Mouse (Mus musculus) left cerebral cortex, adult 2 months (tissue): ENCODE results near the gene Serpinb9e. TPM values are rescaled to one million over a fixed set of nuclear protein-coding genes. Genes with fewer than 3 reads are reported as not detected.
"Not testable (repeated sequence)": the region's sequence is repeated elsewhere in the genome, so short reads cannot be mapped to it uniquely, and the experiment has no call there.

Experiments used
- DNase-seq, 2 experiments: peaks; one replicate each; pipeline ENCODE4 v3.0.0; 2021 to 2022; ENCODE audit warnings: low spot score in 2 of 2, mixed read lengths in 1 of 2; ENCODE audit errors: extremely low spot score in 1 of 2
- H3K27ac ChIP-seq: fragments of 200-600 bp; 2 replicates; pipeline ENCODE4 v1.8.1; 2022
- H3K4me3 ChIP-seq: fragments of 200-600 bp; 2 replicates; pipeline ENCODE4 v1.8.1; 2022
- CTCF ChIP-seq: fragments of 200-600 bp; IDR thresholded peaks from 2 replicates; pipeline ENCODE4 v1.8.1; 2022; ENCODE audit warnings: antibody characterized with exemption, mild to moderate bottlenecking, moderate library complexity
- intact Hi-C: fragments of 180-260 bp; cut with DNase I; formaldehyde crosslinking; loops from one replicate; pipeline ENCODE4 v1.15.1; 2025
- long read RNA-seq, 2 experiments: library from polyadenylated mRNA; stranded (forward); transcript quantifications; one replicate each; pipeline ENCODE4 v2.0.0; 2021; ENCODE audit warnings: borderline mapping rate in 2 of 2
- total RNA-seq, 2 experiments: library from RNA; stranded (reverse); gene quantifications; 2 replicates each; pipeline ENCODE4 v1.2.3; 2021

Gene Serpinb9e
- total RNA-seq = not detected
- long read RNA-seq, experiment 1 = 0 reads
- long read RNA-seq, experiment 2 = 0 reads

GRCm38 (mm10) chr13:33249312-33249711 lies at the start of gene Serpinb9e:
Gene Serpinb9e, plus strand, starts transcription at chr13:33249612.
- intact Hi-C loops, H3K27ac ChIP-seq, H3K4me3 ChIP-seq, DNase-seq: not testable (repeated sequence)

GRCm38 (mm10) chr13:33199740-33200139 lies 49.7 kb upstream of the Serpinb9e start:
- intact Hi-C loops = no loop called here

GRCm38 (mm10) chr13:33308631-33309030 lies 59.2 kb downstream of the Serpinb9e start:
- intact Hi-C loops, H3K4me3 ChIP-seq, DNase-seq, H3K27ac ChIP-seq: not testable (repeated sequence)

More at GRCm38 (mm10) chr13:33199740-33200139, 49.7 kb upstream of the Serpinb9e start:
- no peak overlapping the region for H3K27ac ChIP-seq
- no peak for DNase-seq
- TF ChIP-seq CTCF = peak; percentile 14
- no peak overlapping the region for H3K4me3 ChIP-seq

Other genes starting within 250 kb of the Serpinb9e start
- 1 to 10 TPM; 4.3 to 5.6 TPM for gene Serpinb9, start 246.4 kb upstream of the Serpinb9e start, total RNA-seq
- under 1 TPM in 1 of 2 experiments, not detected in 1; 0.09 TPM for gene Serpinb9b, start 222.2 kb upstream of the Serpinb9e start, total RNA-seq
- gene Serpinb1b, start 171.0 kb upstream of the Serpinb9e start, total RNA-seq = 1 to 10 TPM in 1 of 2 experiments, under 1 TPM in 1; 0.86 to 1.2 TPM
- not detected for gene Serpinb9c, start 89.9 kb upstream of the Serpinb9e start, total RNA-seq
- not detected for gene Serpinb9d, start 56.7 kb upstream of the Serpinb9e start, total RNA-seq
- gene Serpinb9f, start 74.5 kb downstream of the Serpinb9e start, total RNA-seq = not detected
- gene Gm11397, start 146.1 kb downstream of the Serpinb9e start, total RNA-seq = not detected
- gene Serpinb9g, start 235.2 kb downstream of the Serpinb9e start, total RNA-seq = not detected